Mouse (Mus musculus) hindbrain, embryonic 16.5 days (tissue): Measurements from ENCODE around the gene Cdh26. TPM values are rescaled to one million over a fixed set of nuclear protein-coding genes. Genes with fewer than 3 reads are reported as not detected.

Source experiments
- ATAC-seq: fragments of 200-750 bp; cut with Nextera tagmentation; 2 replicates; pipeline ENCODE4 v1.8.0; 2017; ENCODE audit warnings: moderate TSS enrichment, moderate library complexity
- H3K27ac ChIP-seq: fragments of 300-500 bp; sonication (generic); 2 replicates; pipeline ENCODE4 v1.5.1; 2014; ENCODE audit warnings: low read depth, mild to moderate bottlenecking, control low read depth, low read length, moderate library complexity
- H3K27me3 ChIP-seq: fragments of 300-500 bp; sonication (generic); replicated peaks from 2 replicates; pipeline ENCODE4 v1.6.1; 2014; ENCODE audit warnings: low read length; ENCODE audit not compliant: control insufficient read depth, insufficient read depth
- H3K36me3 ChIP-seq: fragments of 300-500 bp; sonication (generic); 2 replicates; pipeline ENCODE4 v1.6.1; 2014; ENCODE audit warnings: mild to moderate bottlenecking, low read length, moderate library complexity, mixed read lengths; ENCODE audit not compliant: control insufficient read depth, insufficient read depth
- H3K4me1 ChIP-seq: fragments of 300-500 bp; sonication (generic); 2 replicates; pipeline ENCODE4 v1.6.1; 2014; ENCODE audit warnings: low read depth, low read length; ENCODE audit not compliant: control insufficient read depth, insufficient read depth
- H3K4me2 ChIP-seq: fragments of 300-500 bp; sonication (generic); 2 replicates; pipeline ENCODE4 v1.6.1; 2014; ENCODE audit warnings: mild to moderate bottlenecking, low read length, control low read depth, moderate library complexity
- H3K4me3 ChIP-seq: fragments of 300-500 bp; sonication (generic); 2 replicates; pipeline ENCODE4 v1.5.1; 2014; ENCODE audit warnings: mild to moderate bottlenecking, low read length, control low read depth, moderate library complexity
- H3K9ac ChIP-seq: fragments of 300-500 bp; sonication (generic); 2 replicates; pipeline ENCODE4 v1.6.1; 2014; ENCODE audit warnings: low read depth, mild to moderate bottlenecking, control low read depth, low read length, moderate library complexity
- H3K9me3 ChIP-seq: fragments of 300-500 bp; sonication (generic); 2 replicates; pipeline ENCODE4 v1.6.1; 2014; ENCODE audit warnings: mild to moderate bottlenecking, low read length, moderate library complexity; ENCODE audit not compliant: control insufficient read depth
- WGBS: fragments of 180-500 bp; shearing (Covaris S2); extraction: QIAGEN DNeasy Blood & Tissue Kit; methylation state at CpG from one replicate; pipeline ENCODE4 v1.1.7; 2014; 5-methylcytosine and 5-hydroxymethylcytosine counted together
- polyA plus RNA-seq: library from polyadenylated mRNA; unstranded; fragments of >200 nt; fragmentation: Nextera tagmentation; extraction: Ambion mirVana; gene quantifications from 2 replicates; pipeline ENCODE4 v1.2.1, GENCODE M21; 2015

The Cdh26 gene
- polyA plus RNA-seq, 1 experiment from 2014 or later: 0.24 TPM

DNA sequence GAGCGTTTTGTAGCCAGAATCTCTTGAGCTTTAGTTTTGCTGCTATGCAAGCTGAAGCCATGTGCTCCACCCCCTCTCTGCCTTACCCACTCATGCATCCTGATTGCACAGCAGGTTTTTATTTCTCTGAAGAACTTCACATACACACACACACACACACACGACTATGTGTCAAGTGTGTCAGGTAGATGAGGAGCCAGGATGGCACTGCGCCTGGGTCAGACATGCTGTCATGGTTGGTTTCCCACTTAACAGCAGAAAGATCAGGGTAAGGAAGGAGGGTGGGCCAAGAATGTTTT, 15.2 kb upstream of the Cdh26 start:
- H3K4me1 ChIP-seq: peaks cover 23% of the 10 kb centered on the region
- H3K27me3 ChIP-seq: no peaks in the 10 kb centered on the region
- H3K4me2 ChIP-seq: peak overlapping the region; percentile 96
- H3K9ac ChIP-seq: peak overlapping the region; percentile 67
- peak overlapping the region; percentile 76 for H3K4me3 ChIP-seq
- H3K27ac ChIP-seq: peak overlapping the region; percentile 86
- no peaks in the 10 kb centered on the region for H3K9me3 ChIP-seq
- 15% methylated on average over 3 of the region's 3 CpGs for WGBS
- 0 out of 2 replicates have a peak, but pooled peaks cover 3% of the 10 kb centered on the region for H3K36me3 ChIP-seq
- no peak; the same call in 1 of the 2 replicates for ATAC-seq

DNA sequence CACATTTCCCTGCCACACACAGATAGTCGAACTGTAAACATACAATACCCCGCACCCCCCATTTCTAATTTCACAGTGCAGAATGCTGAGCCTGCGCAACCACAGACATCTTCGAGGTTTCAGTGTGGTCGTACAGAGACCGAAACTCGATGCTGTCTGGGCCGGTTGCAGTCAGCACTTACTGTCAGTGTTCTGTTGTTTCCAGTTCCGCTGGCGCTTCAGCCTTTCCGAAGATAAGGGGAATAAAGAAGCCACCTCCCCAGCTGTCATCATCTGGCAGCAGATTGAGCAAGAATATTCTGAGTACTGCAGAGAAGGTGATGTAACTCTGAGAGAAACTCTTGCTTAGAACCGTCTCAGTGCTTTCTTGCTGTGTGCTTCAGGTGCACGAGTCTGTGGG, 13.9 kb upstream of the Cdh26 start:
- H3K4me2 ChIP-seq: no peak overlapping the region
- no peaks in the 10 kb centered on the region for H3K27me3 ChIP-seq
- H3K9ac ChIP-seq: no peak overlapping the region
- H3K9me3 ChIP-seq: no peaks in the 10 kb centered on the region
- H3K27ac ChIP-seq: no peak overlapping the region
- peaks cover 23% of the 10 kb centered on the region for H3K4me1 ChIP-seq
- no peak overlapping the region for H3K4me3 ChIP-seq
- 78% methylated on average over 13 of the region's 13 CpGs for WGBS
- H3K36me3 ChIP-seq: 0 out of 2 replicates have a peak, but pooled peaks cover 3% of the 10 kb centered on the region
- no peak for ATAC-seq

DNA sequence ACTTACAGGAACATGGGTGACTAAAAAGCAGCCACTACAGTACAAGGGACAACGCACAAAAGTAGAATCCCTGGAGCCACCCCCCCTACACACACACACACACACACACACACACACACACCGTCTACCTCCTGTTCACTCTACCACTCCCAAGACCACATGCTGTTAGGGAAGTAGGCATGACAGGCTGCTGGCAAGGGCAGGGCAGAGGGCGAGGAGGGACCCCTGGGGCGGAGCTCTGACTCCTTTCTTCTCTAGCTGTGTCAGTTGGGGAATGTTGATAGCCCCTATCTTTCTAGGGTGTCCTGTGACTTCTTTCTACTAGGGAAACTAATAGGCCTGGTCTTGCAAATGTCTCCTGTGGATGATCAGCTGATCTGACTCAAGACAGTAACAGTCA, 13.4 kb upstream of the Cdh26 start:
- H3K27ac ChIP-seq: no peak overlapping the region
- ATAC-seq: no peak
- 72% methylated on average over 4 of the region's 4 CpGs for WGBS

DNA sequence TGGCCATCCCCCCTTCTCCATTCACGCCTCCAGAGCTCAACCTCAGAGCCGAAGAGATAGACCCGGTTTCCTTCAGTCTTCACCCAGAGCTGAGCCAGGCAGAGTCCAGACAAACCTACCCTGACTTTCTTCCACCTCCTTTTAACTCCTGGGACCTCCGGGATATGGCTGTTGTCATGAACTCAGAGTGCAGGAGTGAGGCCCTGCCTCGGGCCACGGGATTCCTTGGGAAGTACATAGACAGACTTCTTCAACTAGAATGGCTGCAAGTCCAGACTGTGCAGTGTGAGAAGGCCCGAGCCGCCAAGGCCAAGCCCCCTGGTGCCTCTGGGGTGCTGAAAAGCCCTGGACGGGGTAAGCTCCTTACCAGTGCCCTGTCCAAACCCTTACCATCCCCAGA, 9.8 kb upstream of the Cdh26 start:
- Histone ChIP-seq H3K9ac (no peak overlapping the region), H3K4me2 (no peak overlapping the region), H3K9me3 (no peaks in the 10 kb centered on the region), H3K36me3 (0 out of 2 replicates have a peak, but pooled peaks cover 3% of the 10 kb centered on the region), H3K4me1 (peaks cover 2% of the 10 kb centered on the region), H3K27me3 (no peaks in the 10 kb centered on the region), H3K27ac (no peak overlapping the region), H3K4me3 (no peak overlapping the region)
- ATAC-seq: no peak
- WGBS: 81% methylated on average over 9 of the region's 9 CpGs

More for the DNA sequence above, 13.4 kb upstream of the Cdh26 start:
- Histone ChIP-seq H3K9ac (no peak overlapping the region), H3K4me1 (peaks cover 23% of the 10 kb centered on the region), H3K4me3 (no peak overlapping the region), H3K36me3 (0 out of 2 replicates have a peak, but pooled peaks cover 3% of the 10 kb centered on the region), H3K4me2 (no peak overlapping the region), H3K9me3 (no peaks in the 10 kb centered on the region), H3K27me3 (no peaks in the 10 kb centered on the region)

DNA sequence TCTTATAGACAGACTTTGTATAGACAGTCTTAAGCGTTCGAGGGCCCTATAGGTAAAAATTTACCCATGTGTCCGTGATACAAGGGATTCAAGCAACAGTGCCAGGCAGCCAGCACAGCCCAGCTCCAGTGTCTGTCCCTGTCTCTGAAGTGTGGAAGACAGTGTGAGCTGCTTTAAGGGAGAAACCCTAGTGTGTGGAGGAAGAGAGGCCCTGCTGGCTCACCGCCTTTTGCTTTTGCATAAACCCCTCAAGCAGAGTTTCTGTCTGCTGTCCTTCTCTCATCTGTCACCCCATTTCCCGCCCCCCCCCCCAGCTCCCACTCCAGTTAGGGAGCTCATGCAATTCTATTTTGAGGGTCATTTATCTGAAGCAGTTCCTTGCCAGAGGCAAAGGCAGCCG, 8.7 kb upstream of the Cdh26 start:
- Histone ChIP-seq H3K36me3 (0 out of 2 replicates have a peak, but pooled peaks cover 3% of the 10 kb centered on the region), H3K4me1 (no peaks in the 10 kb centered on the region), H3K27ac (no peak overlapping the region), H3K4me2 (no peak overlapping the region), H3K9me3 (no peaks in the 10 kb centered on the region), H3K27me3 (no peaks in the 10 kb centered on the region), H3K4me3 (no peak overlapping the region), H3K9ac (no peak overlapping the region; the same call in 1 of the 2 replicates)
- 53% methylated on average over 6 of the region's 6 CpGs for WGBS
- no peak for ATAC-seq

DNA sequence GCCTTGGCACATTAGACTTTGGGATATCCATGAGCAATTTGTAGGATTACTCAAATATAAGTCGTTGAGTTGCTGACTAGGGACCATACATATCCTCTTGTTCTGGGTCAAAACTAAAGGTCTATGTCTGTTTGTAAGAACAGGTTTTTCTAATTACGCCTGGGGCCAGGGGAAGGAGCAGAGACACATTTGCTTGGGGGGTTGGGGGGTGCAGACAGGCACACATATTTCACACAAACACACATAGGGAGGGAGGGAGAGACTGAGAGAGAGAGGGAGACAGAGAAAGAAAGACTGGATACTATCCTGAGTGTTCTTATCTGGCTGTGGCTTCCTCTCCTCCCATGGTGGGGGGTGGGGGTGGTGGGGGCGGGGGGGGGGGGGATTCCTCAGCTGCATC, 8.1 kb upstream of the Cdh26 start:
- H3K9ac ChIP-seq: no peak overlapping the region
- no peak overlapping the region for H3K4me2 ChIP-seq
- no peak overlapping the region for H3K4me3 ChIP-seq
- H3K36me3 ChIP-seq: 0 out of 2 replicates have a peak, but pooled peaks cover 3% of the 10 kb centered on the region
- H3K4me1 ChIP-seq: no peaks in the 10 kb centered on the region
- no peak for ATAC-seq
- H3K27me3 ChIP-seq: no peaks in the 10 kb centered on the region
- WGBS: 57% methylated on average over 2 of the region's 3 CpGs
- no peak overlapping the region for H3K27ac ChIP-seq
- H3K9me3 ChIP-seq: no peaks in the 10 kb centered on the region

DNA sequence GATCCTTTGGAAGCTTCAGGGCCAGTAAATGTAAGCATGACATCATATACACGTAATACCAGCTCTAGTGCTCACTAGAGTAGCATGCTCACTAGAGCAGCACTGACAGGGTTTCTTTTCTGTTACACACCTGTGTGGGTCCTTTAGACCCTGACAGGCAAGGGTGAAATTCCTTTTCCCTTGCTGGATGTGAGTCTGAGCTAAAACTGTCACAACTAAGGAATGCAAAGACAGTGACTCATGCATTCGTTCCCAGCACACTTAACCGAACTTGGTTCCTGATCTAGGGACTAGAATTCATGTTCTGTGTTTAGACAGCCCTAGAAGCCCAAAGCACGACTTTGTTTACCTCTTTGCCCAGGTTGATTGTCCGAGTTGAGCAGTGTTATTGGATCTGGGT, 7.1 kb upstream of the Cdh26 start:
- no peak for ATAC-seq
- Histone ChIP-seq H3K9ac (no peak overlapping the region), H3K4me3 (no peak overlapping the region), H3K4me2 (no peak overlapping the region), H3K27ac (no peak overlapping the region), H3K4me1 (no peaks in the 10 kb centered on the region), H3K36me3 (0 out of 2 replicates have a peak, but pooled peaks cover 3% of the 10 kb centered on the region), H3K27me3 (no peaks in the 10 kb centered on the region), H3K9me3 (no peaks in the 10 kb centered on the region)
- WGBS: 83% methylated on average over 5 of the region's 5 CpGs

DNA sequence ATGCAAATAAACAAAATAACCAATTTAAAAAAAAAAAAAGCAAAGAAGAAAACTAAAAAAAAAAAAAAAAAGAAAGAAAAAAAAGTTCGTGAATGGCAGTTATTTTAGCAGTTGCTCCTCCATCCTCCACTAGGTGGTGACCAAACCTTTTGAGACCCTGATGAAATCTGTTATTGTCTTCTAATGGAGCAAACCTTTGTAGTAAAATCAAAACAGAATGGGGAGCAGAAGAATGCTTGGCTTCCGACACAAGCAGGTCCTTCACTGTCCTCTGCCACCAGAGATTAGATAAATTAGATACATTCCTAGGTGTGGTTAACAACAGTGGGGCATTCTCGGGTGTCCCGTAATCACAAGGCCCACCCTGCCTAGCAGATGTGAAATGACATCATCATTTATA, 4.1 kb upstream of the Cdh26 start:
- ATAC-seq: no peak
- WGBS: 43% methylated on average over 4 of the region's 4 CpGs

DNA sequence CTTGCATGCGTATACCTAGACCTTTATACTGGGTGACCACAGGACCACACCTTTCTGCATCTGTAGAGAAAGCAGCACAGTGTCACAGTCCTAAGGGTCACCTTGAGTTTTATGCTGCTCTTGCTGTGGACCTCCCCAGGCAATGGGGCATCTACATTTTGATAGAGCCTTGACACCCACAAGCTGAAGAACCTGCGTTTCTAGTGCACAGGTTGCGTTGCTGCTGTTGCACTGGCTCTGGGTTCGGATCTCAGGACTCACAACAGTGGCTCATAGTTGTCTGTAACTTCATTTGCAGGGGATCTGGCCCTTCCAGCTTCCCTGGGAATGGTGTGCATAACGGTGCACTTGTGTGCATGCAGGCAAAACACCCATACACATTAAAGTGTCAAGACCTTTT, 3.1 kb upstream of the Cdh26 start:
- H3K4me1 ChIP-seq: no peaks in the 10 kb centered on the region
- no peaks in the 10 kb centered on the region for H3K9me3 ChIP-seq
- H3K4me3 ChIP-seq: no peak overlapping the region
- ATAC-seq: no peak
- no peak overlapping the region for H3K4me2 ChIP-seq
- H3K9ac ChIP-seq: no peak overlapping the region
- H3K27me3 ChIP-seq: no peaks in the 10 kb centered on the region
- no peaks in the 10 kb centered on the region for H3K36me3 ChIP-seq
- no peak overlapping the region for H3K27ac ChIP-seq
- WGBS: 86% methylated on average over 5 of the region's 5 CpGs

More for the DNA sequence above, 4.1 kb upstream of the Cdh26 start:
- Histone ChIP-seq H3K4me2 (no peak overlapping the region), H3K9me3 (no peaks in the 10 kb centered on the region), H3K27ac (no peak overlapping the region), H3K4me1 (no peaks in the 10 kb centered on the region), H3K4me3 (no peak overlapping the region), H3K36me3 (no peaks in the 10 kb centered on the region), H3K9ac (no peak overlapping the region; the same call in 1 of the 2 replicates), H3K27me3 (no peaks in the 10 kb centered on the region)

DNA sequence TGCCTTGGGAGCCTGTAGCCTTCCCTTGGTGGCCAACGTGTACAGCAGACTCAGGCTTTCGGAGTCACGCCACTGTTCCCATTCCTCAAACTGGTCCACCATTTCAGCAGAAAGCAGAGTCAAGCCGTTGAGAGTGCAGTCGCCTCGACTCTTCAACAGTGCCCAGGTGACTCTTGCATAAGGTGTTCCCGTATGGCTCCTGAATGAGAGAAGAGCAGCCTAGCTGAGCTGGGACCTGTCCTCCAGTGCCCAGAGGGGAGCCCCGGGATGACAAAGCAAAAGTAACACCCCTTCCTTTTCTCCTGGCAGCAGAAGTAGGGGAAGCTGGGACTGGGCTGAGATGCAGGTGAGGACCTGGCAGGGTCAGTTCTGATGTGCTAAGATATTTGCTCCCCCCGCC, 2.1 kb upstream of the Cdh26 start:
- Histone ChIP-seq H3K36me3 (no peaks in the 10 kb centered on the region), H3K9me3 (no peaks in the 10 kb centered on the region), H3K4me3 (no peak overlapping the region), H3K27ac (no peak overlapping the region), H3K9ac (no peak overlapping the region), H3K4me1 (no peaks in the 10 kb centered on the region), H3K4me2 (no peak overlapping the region), H3K27me3 (no peaks in the 10 kb centered on the region)
- no peak for ATAC-seq
- 83% methylated on average over 9 of the region's 9 CpGs for WGBS
